Mouse (Mus musculus) left cerebral cortex, postnatal 10 days (tissue): ENCODE measurements at regions not wholly inside any gene's neighbourhood (a gene's known extent, or its start where the extent isn't known, plus 50 kb on each side); places are given as distances from the start of the nearest gene placed in this dataset.

Experiments
- DNase-seq, 2 experiments: peaks; one replicate each; pipeline ENCODE4 v3.0.0; 2021 to 2022; ENCODE audit warnings: low spot score in 2 of 2, mixed read lengths in 1 of 2; ENCODE audit errors: extremely low spot score in 1 of 2
- intact Hi-C: fragments of 180-260 bp; cut with DNase I; formaldehyde crosslinking; loops from one replicate; pipeline ENCODE4 v1.15.1; 2025

GRCm38 (mm10) chrX:96019556-96019955, 62.8 kb upstream of the Las1l start:
- intact Hi-C loops, result no loop called here
- peak in 1 of 2 experiments; percentile 42 for DNase-seq

- no peak for DNase-seq
- intact Hi-C loops, result loop anchor here (10.0 kb wide), 1 partner anchor 114 kb away; no protein-coding TSS in a partner anchor
Observed at GRCm38 (mm10) chrX:96020407-96020806, 63.6 kb upstream of the Las1l start.

GRCm38 (mm10) chrX:96025374-96025773, 68.6 kb upstream of the Las1l start:
- intact Hi-C loops, result loop anchor here (10.0 kb wide), 1 partner anchor 109 kb away; no protein-coding TSS in a partner anchor
- DNase-seq, result no peak

GRCm38 (mm10) chrX:96025876-96026275, 69.1 kb upstream of the Las1l start:
- intact Hi-C loops, result loop anchor here (10.0 kb wide), 1 partner anchor 109 kb away; no protein-coding TSS in a partner anchor

GRCm38 (mm10) chrX:96031591-96031990, 64.3 kb upstream of the Msn start:
- intact Hi-C loops, result no loop called here
- DNase-seq, result no peak

More at GRCm38 (mm10) chrX:96025876-96026275, 69.1 kb upstream of the Las1l start:
- DNase-seq, result peak; percentile 3 to 35

- DNase-seq, result no peak
- intact Hi-C loops, result no loop called here
Observed at GRCm38 (mm10) chrX:96035307-96035706, 60.5 kb upstream of the Msn start.

GRCm38 (mm10) chrX:96042193-96042592, 53.6 kb upstream of the Msn start:
- no peak for DNase-seq
- intact Hi-C loops, result no loop called here
